Mouse (Mus musculus) CH12F3 (cell line): ENCODE results near the gene Flad1.

Source experiments
- in situ Hi-C: fragments of 300-500 bp; cut with MboI; formaldehyde crosslinking; loops from 2 replicates; pipeline ENCODE4 v1.14.3; 2020; ENCODE audit warnings: low sequenced_read_pairs

The Flad1 gene

DNA sequence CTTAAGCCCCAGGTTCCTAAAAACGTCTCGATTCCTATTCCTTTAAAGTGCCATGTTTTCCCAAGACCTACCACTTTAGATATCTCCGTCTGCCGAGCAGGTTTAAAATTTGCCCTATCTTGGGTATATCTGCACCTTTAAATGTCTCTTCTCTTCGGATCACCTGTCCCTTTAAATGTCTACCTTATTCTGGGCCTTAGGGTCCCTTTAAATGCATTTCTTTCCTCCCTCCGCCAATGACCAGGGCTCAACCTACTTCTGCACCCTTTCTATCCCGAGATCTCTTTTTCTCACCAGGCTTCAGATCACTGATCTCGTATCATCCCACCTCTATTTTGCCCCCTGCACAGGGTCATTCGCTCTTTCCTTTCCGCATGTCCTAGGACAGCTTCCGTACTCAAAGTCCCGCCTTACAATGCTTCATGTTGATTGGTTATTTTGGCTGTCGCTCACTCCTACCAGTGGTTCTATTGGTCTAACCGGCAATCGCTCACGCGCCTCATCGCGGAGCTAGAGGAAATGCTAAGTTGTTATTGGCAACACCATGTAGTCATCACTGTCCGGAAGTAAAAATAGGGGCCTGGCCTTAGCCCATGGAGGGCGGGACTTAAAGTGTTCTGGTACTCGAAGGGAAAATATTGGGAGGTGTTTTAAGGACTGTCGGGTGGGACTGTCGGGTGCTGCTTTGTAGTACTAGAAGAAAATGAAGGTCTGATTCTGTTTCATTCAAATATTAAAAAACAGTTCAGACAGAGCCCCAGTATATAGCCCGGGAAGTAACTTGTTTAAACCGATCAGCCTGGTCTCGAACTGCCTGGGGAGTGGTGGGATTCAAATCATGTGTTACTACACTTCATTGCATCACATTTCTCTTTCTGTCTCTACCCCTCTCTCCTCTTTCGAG, at the start of gene Flad1:
TSS of gene Flad1 (minus strand) at position 381 of the 904 bp plus-strand sequence.
- in situ Hi-C loops: no loop called here

DNA sequence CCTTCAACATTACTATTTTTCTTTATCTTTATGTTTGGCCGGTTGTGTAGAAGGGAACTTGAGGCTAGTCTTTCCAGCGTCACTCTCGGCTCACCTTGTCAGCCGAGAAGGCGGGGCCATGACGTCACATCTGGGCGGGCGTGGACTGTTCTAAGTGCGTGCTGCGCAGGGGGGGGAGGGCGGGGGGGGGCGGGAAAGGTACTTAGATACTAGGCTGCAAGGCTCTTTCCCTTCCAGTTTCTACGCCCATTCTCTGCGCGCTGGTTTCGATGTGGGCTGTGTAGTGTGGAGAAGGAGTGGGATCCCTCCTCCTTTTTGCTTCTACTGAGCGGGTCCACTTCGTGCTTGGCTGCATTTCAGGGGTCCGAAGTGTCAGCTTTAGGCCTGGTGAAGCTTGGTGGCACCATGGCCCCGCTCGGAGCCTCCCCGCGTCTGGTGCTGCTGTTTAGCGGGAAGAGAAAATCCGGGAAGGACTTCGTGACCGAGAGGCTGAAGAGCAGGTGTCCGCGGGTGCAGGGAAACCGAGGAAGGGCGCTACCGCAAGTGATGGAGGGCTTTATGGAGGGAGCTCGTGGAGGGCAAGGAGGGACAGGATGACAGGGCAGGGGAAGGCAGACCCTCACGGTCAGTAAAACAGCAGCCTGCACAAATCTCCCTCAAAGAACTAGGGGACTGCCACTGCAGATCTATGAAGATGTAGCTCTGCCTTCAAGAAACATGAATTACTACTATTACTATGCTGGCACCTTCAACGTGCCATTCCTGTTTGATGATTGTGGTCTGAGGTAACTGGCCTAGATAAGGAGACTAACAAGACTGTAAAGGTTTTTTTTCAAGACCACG, 47.5 kb upstream of the Flad1 start:
- in situ Hi-C loops: no loop called here

DNA sequence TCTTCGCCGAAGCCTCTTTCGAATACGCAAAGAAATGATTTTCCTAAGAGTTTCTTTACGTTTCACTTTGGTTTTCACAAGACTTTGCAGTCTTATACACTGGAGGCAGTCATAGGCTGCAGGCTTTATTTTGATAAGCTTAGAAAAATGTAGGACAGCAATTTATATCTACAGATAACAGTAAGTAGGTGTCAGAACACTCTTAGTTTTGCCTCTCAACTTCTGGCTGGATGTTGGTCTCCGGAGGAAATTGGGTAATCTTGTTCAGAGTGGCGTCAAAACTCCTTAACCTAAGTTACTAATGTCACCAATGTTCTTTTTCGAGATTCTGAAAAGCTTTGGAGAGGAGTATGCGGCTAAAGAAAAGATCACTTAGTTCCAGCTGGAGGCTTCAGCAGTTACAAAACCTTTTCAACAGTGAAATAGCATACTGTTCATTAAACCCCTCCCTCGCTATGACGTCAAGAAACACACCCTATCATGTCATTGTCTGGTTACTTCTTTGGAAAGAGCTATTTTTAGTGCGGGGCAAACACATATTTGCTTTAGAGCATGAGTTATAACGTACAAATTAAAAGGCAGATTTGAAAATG, 46.8 kb upstream of the Flad1 start:
- in situ Hi-C loops: no loop called here

DNA sequence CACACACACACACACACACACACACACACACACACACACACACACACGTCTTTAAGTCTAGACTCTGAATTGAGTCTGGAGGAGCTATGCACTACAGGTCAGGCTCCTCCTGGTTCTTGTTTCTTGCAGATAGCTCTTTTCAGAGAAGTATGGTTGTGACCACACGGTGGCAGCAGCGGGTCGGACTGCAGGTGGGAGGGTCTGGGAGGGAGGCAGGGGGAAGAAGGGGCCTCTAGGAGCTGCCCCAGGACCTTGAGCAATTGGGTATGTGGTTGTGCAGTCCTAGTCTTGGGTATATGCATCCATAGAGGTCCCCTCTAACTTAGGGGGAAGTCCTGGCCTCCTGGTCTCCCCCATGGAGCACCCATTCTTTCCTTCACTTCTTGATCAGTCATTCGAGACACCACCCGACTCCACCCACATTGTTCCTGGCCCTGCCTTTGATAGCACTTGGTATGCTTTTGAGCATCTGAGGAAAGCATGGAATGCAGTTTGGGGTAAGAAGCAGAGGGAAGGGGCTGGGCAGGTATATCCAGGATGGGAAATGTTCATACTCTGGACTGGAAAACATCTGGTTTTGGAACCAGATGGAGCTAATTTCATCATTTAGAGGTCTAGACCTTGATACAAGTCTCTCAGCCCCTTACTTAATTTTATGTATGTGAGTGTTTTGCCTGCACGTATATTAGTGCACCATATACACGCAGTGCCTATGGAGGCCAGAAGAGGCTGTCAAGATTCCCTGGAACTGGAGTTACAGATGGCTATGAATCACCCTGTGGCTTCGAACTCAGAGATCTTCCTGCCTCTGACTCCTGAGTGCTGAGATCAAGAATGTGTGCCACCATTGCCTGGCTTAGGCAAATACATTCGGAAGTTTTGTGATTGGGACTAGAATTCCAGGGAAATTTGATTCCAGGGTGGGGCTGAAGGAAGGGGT, 45.3 kb upstream of the Flad1 start:
- in situ Hi-C loops: no loop called here

DNA sequence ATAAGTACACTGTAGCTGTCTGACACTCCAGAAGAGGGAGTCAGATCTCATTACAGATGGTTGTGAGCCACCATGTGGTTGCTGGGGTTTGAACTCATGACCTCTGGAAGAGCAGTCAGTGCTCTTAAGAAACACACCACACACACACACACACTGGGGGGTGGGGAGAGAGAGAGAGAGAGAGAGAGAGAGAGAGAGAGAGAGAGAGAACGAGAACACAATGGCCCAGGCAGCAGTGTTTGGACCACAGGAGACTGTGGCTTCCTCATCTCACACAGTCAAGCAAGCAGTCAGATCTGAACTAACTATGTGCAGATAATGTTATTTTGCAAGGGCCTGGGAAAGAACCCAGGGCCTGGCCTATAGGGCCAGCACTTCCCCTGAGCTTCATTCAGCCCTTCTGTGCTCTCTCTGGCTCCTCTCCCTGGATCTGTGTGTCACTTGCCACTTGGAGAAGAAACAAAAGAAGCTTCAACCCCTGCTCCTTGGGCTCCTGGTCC, 44.2 kb upstream of the Flad1 start:
- in situ Hi-C loops: no loop called here

DNA sequence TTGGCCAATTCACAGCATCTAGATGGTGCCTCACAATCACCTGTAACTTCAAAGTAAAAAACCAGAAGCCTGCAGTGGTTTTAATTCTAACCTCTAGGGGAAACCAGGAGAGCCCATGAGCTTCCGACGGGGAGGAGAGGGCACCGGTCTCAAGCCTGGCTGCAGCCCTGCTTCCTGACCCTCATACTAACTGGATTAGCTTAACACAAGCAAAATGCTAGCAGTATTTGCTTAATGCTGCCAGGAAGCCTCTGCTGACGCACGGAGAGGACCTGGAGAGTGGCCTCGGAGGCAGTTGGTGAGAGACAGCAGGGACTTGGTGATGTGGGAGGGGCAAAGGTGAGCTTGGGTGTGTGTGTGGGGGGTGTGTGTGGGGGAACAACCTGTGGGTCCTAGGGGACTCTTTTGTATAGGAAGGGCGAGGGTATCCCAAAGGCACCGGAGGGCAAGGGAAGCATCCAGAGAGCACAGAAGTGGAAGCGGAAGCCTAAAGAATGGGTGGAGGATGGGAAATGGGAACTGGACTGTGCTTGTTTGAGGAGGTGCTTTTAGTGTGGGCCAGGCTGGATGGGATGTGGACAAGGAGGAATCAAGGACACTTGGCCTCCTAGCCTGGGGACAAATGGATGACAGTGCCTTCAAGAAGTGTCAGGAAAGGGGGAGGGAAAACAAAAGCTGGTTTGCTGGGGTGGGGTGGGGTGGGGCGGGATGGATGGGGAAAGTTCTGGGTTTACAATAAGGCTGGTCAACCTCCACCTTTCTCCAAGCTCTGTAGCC, 42.9 kb upstream of the Flad1 start, which contains the start of gene Pmvk:
TSS of gene Pmvk (plus strand) at position 141 of the 777 bp plus-strand sequence.
- in situ Hi-C loops: no loop called here

DNA sequence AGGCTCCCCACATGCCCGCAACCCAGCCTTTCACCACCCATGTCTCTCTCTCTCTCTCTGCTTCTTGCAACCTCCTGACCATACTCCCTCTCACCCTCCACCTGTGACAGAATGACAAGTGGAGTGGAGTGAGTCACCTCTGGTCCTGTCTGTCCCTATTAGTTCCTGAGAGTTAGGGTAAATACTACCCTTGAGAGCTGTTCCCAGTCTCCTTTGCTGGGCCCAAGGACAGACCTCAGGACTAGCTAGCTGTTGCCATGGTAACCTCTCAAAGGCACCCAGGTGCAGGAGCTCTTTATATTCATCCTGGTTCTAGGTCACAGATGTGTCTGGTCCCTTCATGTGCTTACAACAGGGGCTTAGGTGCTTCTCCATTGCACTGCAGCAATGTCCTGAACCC, 40.2 kb upstream of the Flad1 start:
- in situ Hi-C loops: no loop called here

DNA sequence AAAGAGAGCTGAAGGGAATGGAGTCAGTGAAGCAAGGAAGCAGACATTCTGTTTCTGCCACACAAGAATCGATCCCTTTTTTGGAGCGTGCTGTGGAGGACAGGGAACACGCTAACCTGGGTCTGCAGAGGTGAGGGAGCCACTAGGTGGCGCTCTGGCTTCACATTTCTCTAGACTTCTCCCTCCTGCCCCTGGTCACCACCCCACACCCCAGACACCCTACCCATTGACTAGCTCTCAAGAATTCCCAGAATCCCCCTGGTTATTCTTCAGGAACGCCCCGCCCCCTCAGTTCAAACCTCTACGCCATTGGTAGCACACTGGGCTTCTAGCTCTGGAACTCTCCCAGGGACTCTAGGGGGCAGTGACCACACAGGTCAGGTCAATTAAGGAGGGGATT, 37.9 kb upstream of the Flad1 start:
- in situ Hi-C loops: no loop called here

DNA sequence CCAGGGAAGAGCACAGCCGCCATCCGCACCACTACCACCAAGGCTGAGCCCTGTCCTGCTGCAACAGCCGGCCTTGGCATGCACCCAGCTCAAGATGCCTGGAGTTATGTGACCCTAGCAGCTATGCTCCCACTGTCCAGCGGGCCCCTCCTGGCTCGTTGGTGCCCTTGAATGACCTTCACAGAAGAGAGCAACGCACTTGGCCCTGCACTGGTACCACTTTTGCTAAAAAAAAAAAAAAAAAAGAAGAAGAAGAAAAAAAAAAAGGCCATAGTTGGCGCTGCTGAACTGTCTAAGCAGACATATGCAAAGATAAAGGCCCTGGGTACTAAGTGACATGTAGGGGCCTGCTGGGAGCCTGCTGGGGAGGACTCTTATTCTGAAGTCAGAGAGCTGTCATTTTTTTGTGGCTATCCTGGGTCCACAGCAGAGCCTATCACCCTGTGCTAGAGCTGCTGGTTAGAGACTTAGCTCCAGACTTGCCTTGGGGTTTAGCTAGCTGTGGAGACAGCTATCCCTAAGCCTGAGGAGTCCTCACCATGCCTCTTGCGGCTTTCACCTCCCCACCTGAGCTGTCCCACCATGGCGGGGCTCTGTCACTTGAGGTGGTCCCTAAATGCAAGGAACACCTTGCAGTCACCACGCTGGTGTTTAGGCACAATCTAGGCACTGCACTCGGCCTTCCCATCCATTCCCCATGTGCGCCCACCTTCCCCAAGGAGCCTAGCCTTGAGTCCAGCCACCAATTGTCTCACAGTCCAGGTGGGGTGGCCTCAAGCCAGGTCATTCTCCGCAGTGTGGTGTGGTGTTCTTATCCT, 37.3 kb upstream of the Flad1 start:
- in situ Hi-C loops: no loop called here

DNA sequence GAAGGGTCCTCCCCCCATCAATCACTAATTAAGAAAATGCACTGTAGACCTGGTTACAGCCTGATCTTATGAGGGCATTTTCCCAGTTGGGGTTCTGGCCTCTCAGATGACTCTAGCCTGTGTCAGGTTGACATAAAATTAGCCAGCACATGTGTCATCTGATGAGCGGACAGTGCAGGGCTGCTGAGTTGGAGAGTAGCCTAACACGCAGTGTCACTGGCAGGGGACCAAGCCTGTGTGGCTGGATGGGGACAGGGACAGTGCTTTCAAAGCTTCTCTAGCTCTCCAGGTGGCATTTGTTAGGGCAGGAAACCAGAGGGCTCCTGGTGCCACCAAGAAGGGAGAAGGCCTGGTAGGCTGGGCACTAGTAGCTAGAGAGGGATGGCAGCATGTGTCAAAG, 29.0 kb upstream of the Flad1 start:
- in situ Hi-C loops: no loop called here

DNA sequence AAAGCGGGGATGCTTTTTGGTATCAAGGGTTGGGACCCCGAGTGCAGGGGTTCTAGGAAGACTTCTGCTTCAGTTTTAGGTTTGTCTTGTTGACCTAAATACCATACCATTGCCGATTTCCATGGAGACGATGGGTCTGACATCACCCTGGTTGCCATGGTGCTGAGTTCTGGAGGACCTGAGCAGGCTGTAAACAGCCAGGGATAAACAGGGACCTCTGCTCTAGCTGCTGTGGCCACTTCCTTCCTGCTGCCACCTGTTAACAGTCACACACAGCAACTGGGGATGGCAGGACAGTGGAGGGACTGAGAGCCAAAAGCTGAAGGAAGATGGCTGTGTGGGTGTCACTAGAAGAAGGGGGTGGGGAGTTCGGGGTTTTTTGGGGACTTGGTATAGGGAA, 25.6 kb upstream of the Flad1 start:
- in situ Hi-C loops: no loop called here

DNA sequence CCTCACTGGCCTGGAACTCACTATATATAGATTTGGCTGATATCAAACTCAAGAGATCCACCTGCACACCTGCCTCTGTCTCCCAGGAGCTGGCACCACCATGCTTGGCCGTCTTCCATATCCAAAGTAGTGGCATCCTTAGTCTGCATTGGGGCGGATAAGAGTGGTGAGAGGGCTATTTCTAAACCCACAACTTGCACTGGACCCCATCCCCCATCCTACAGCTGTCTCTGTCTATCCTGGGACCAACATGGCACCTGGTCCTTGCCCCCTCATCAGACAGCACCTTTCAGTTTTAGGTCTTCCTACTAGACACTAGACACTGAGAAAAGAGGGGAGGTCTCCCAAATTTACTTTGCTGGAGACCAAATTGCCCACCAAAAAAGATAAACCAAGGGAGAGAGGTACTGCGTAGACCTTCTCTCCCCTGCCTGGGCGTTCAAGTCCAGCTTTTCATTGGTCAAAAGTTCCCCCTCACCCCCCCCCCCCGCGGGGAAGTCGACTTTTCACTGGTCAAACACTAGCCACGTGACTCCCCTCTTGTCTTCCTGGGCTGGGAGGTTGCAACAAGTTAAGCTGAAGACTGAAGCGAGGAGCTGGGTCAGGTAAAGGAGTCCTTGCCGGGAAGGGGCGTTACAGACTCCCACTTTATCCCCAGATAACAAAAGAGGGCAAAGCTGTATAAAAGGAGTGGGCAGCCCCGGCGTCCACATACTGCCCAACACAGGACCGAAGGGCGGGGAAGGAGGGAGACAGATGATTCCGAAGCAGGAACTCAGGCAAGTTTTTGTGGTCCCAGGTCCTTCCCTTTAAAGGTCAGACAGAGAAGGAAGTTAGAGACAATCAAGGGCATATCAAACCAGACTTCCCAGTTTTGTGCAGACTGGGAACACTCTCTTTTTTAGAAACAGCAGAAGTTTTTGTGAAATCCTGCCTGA, 24.8 kb upstream of the Flad1 start, which contains the start of gene Pbxip1:
TSS of gene Pbxip1 (plus strand) at position 531 of the 938 bp plus-strand sequence.
- in situ Hi-C loops: no loop called here

DNA sequence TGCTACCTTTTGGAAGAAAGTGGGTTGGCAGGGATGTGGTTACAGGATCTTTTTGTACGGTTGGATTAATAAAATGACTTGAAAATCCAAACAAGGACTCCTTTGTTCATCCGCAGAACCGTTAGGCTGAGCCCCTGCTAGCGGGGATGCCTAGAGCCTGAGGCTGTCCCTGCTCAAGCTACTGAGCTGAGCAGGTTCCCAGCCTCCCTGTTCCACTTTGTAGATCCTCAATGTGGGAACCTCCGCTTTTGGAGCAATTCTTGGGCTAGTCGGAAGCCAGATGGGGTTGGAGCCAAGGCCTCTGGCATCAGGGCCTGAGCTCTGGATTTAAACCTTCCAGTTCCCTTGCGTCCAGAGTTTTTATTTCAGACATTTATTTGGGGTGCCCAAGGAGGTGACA, 23.4 kb upstream of the Flad1 start:
- in situ Hi-C loops: no loop called here

DNA sequence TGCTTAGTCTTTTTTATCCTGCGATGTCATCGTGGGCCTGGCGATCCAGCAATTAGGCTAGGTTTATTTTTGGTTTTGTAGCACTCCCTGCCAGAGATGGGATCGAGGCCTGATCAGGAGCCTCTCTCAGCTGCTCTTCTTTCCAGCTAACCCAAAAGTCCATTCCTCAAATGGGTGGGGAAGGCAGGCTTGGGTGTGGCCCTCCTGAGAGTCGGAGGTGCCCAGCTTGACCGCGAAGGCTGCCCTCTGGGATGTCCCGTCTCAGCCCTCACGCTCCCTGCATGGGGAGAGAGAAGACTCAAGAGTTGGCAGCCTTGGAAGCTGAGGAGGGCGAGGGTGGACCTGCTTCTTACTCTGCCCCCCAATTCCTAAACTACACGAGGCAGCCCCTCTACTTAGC, 22.9 kb upstream of the Flad1 start:
- in situ Hi-C loops: no loop called here

DNA sequence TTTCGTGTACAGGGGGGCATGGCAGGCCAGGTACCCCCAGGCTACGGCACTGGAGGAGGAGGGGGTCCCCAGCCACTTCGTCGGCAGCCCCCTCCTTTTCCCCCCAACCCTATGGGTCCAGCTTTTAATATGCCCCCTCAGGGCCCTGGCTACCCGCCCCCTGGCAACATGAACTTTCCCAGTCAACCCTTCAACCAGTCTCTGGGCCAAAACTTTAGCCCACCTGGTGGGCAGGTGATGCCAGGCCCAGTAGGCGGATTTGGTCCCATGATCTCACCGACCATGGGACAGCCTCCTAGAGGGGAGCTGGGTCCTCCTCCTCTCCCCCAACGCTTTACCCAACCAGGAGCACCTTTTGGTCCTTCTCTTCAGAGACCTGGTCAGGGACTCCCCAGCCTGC, 20.9 kb upstream of the Flad1 start:
- in situ Hi-C loops: no loop called here

DNA sequence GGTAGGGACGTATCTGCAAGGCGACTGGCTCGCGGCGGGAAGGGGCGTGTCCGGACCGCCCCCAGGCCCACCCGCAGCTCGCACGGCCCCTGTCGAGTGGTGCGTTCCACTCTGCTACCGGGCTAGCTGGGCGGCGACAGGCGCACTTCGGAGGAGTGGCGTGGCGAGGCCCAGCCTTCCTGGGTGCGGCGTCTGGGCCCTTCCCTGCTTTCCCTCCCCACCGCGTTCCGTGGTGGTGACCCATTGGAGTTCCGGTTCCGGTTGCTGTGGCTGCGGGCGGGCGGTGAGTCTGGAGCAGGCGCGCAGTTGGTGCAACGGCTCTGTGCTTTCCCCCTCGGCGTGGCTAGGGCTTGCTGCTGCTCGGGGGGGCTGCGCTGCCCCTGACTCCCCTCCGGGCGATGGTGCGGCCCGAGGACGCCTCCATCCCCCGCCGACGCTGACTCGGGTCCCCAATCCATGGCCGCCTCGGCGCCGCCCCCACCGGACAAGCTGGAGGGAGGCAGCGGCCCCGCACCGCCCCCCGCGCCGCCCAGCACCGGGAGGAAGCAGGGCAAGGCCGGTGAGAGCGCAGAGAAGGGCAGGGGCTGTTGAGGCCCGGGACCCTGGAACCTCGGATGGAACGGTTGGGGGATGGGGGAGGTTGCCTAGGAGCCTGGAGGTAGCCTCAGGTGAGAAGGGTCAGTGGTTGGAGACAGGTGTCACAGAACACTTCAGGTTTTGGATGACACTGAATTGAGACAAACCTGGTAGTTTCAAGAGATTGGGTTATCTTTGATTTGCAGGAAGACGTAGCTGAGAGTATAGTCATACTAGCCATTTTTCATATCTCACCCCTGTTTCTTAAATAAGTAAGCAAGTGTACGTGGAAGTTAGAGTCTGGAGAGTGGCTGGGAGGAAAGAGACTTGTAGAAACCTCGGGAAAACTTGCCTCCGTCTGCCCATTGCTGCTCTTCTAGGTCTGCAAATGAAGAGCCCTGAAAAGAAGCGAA, 18.8 kb upstream of the Flad1 start, which contains the start of gene Pygo2:
TSS of gene Pygo2 (plus strand) at position 44 of the 989 bp plus-strand sequence.
- in situ Hi-C loops: no loop called here
